Mouse (Mus musculus) urinary bladder, postnatal 25 days (tissue): Measurements from ENCODE around the gene Nsmf.

Experiments used
- DNase-seq: peaks from one replicate; pipeline ENCODE4 v3.0.0; 2022; ENCODE audit warnings: low spot score

The Nsmf gene

DNA sequence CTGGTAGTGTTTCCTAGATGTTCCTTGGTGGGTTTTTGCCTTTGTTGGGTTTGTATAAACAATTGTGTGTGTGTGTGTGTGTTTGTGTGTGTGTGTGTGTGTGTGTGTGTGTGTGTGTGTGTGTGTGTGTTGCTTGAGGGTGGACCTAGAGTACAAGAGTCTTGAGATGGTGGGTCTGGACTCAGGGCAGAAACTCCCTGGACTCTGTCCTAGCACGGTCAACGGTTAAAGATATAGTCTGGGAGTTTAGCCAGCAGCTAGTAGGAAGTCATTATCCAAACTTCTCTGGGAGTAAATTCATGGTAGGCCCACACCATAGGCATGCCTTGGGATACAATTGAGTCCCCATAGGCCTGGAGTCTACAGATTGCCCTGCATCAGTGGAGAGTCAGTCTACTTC lies 33.7 kb downstream of the Nsmf start:
- DNase-seq, result no peak

- DNase-seq, result no peak
Observed at GRCm38 (mm10) chr2:25088636-25089035, 34.5 kb downstream of the Nsmf start.

DNA sequence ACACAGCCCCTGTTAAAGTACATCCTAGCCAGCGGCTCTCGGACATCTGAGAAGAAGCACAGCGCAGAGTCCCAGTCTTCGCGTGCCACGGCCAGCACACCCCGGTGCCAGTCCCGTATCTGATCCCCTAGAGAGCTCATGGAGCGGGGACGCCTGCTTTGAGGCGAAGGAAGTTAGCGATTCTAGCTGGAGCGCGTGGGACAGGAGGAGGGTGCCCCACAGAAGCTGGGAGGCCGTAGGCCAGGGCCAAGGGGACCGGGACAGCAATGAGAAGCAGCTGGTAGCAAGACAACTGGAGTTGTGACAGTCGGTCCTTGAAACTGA lies 40.6 kb downstream of the Nsmf start:
- no peak for DNase-seq

GRCm38 (mm10) chr2:25095109-25095850 lies 41.1 kb downstream of the Nsmf start, which contains the start of gene Noxa1:
Noxa1 (minus strand) TSS chr2:25095149.
- DNase-seq, result no peak

DNA sequence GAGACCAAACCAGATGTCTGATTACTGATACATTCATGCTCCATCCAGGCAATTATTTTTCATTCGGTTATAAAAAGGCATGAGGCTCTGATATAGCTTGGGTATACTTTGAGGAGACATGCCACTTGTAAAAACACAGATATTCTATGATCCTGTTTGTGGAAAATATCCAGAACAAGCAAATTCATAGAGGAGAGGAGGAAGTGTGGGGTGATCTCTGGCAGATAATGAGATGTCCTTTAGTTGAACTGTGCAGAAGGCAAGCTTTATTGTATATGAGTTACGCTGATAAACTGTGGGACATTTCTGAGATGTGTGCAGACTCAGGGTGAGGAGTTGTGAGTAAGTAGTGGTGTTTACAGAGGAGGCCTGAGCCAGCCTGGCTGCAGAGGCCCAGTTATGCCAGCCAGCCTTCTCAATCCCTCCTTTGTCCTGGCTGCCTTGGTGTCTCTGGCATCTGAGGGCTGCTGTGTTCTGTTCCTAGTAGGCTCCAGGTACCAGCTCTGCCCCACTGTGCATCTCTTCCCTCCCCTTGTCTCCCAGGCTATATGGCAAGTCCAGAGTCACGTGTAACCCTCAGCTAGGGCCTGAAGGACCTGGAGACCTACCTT lies 44.0 kb downstream of the Nsmf start:
- DNase-seq, result no peak

DNA sequence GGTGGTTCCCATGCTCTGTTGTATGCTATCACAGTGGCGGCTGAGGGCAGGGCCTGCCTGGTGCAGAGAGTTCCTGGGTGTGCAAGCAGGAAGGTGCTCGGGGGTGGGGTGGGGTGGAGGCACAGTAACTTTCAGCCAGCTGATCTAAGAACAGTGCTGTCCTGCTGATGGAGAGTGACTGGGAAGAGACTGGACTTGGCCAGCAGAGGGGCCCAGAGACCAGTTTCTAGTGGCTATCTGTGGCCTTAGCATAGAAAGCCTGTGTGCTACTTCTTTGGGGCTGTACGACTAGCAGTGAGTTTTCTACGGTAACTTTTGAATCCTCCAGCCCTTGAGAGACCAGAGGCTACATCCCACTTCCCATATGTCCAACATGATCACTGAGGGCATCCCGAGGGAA lies 44.8 kb downstream of the Nsmf start:
- no peak for DNase-seq

- DNase-seq, result no peak
Observed at GRCm38 (mm10) chr2:25099703-25100102, 45.5 kb downstream of the Nsmf start.

DNA sequence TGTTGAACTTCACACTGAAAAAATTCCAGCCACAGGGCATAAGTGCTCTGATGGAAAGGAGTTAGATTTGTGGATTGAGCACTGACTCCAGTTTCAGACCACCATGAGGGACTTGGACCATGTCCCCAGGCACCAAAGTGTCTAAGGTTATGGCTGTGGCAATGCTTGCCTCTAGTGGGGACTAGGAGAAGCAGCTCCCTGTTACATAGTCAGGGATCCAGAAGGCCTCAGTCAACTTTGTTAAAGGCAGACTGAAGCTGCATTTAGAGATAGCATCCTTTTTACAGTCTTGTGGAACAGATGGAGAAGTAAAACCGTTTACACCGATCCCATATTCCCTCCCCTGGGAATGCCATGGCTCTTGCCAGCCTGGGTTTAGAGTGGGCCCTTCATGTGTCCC lies 50.0 kb downstream of the Nsmf start:
- no peak for DNase-seq

GRCm38 (mm10) chr2:25106045-25106444 lies 51.9 kb downstream of the Nsmf start:
- no peak for DNase-seq

GRCm38 (mm10) chr2:25109487-25109886 lies 55.3 kb downstream of the Nsmf start:
- DNase-seq, result no peak

DNA sequence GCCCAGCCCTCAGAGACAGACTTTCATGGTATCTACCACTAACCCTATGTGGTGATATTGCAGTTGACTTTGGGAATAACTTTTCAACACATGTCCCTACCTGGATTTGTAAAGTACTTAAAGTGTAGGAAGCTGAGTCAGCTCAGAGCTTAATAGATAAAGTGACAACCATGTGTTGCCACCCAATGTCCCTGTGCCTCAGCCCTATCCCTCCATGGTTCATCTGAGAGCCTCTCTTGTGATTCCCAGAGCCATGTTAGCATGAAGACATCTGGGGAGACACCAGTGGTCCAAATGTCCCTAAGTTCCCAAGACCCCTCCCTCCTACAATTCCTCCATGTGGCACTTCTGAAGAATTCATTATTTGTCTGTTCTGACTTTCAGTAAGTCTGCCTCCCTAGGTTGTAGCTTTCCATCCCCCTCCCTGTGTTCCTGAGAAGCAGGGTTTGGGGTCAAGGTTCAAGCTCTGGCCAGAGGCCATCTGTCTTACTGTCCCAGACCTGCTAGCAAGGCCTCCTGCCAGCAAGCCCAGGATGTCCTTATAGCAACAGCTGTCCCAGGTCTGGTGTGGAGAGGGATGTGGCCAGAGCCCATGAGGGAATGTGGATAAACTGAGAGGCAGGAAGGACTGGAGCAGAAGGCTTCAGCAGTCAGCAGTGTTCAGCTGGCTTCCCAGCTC lies 56.5 kb downstream of the Nsmf start:
- no peak for DNase-seq

GRCm38 (mm10) chr2:25111184-25111791 lies 57.1 kb downstream of the Nsmf start:
- no peak for DNase-seq
